Mouse (Mus musculus) testis, adult 2 months (tissue): ENCODE results near the gene Zfp830. TPM values are rescaled to one million over a fixed set of nuclear protein-coding genes. Genes with fewer than 3 reads are reported as not detected.

Source experiments
- H3K27ac ChIP-seq: fragments of 200-500 bp; 2 replicates; pipeline ENCODE4 v1.5.1; 2012; ENCODE audit warnings: low read depth, low read length; ENCODE audit not compliant: control insufficient read depth, insufficient read depth
- H3K27me3 ChIP-seq: fragments of 200-500 bp; 2 replicates; pipeline ENCODE4 v1.6.1; 2012; ENCODE audit warnings: mild to moderate bottlenecking, low read length, moderate library complexity; ENCODE audit not compliant: control insufficient read depth, insufficient read depth
- H3K36me3 ChIP-seq: fragments of 200-500 bp; 2 replicates; pipeline ENCODE4 v1.6.1; 2012; ENCODE audit warnings: mild to moderate bottlenecking, low read length; ENCODE audit not compliant: control insufficient read depth, insufficient read depth
- H3K4me1 ChIP-seq: fragments of 200-500 bp; 2 replicates; pipeline ENCODE4 v1.6.1; 2012; ENCODE audit warnings: low read length; ENCODE audit not compliant: control insufficient read depth, insufficient read depth
- H3K4me3 ChIP-seq: fragments of 200-500 bp; 2 replicates; pipeline ENCODE4 v1.5.1; 2012; ENCODE audit warnings: low read depth, mild to moderate bottlenecking, low read length, moderate library complexity, mixed read lengths; ENCODE audit not compliant: control insufficient read depth
- CTCF ChIP-seq: fragments of 200-500 bp; IDR thresholded peaks from 2 replicates; pipeline ENCODE4 v1.5.1; 2012; ENCODE audit warnings: low read depth, mild to moderate bottlenecking, inconsistent platforms, low read length, moderate library complexity; ENCODE audit not compliant: control insufficient read depth, insufficient read depth, insufficient replicate concordance
- POLR2A ChIP-seq: fragments of 200-500 bp; IDR thresholded peaks from 2 replicates; pipeline ENCODE4 v1.6.1; 2012; ENCODE audit warnings: low read depth, mild to moderate bottlenecking, inconsistent platforms, low read length, moderate library complexity; ENCODE audit not compliant: control insufficient read depth
- polyA plus RNA-seq: library from polyadenylated mRNA; depleted of rRNA; stranded (reverse); fragments of >200 nt; gene quantifications from 2 replicates; pipeline ENCODE4 v1.2.3, GENCODE M21; 2012; rRNA removed

The Zfp830 gene
- polyA plus RNA-seq: 14.0 and 18.1 TPM in 2 replicates

DNA sequence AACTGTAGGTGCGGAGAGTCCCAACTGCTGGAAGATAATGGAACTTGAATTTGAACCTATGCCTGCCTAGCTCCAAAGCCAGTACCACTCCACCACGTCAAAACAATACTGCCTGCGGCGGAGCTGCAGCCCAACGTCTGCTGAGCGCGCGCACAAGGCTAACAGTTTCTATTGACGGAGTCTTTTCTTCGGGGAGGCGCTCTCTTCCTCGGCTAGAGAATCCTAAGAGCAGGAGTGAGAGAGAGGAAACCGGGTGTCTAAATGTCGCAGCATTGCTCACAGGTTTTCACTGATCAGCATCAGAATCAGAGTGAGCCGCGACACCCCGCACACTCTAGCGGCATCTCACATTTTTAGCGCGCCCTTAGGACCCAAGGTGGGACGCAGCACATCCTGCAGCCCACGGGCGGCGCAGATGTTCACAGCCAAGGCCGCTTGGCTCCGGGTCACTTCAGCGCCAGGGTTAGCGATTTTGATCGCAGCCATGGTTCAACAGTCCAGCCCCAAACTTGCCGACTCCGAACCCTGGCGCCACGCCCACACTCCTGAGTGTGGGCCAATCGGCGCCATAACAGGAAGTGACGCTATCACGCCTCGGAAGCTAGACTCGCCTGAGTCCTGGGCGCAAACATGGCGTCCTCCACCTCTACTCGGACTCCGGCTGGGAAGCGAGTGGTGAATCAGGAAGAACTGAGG, at the start of gene Zfp830, which contains the start of gene Cct6b:
Gene Zfp830 (plus strand): TSS at position 604 of the 696 bp plus-strand sequence.
Gene Cct6b (minus strand): TSS at position 580 of the 696 bp plus-strand sequence.
- no peaks in the 10 kb centered on the region for H3K36me3 ChIP-seq
- peak within 1 kb of the TSS; percentile 97 for H3K27ac ChIP-seq
- peaks cover 8% of the 10 kb centered on the region for H3K4me1 ChIP-seq
- peak; percentile 99 for TF ChIP-seq POLR2A
- peak; percentile 21; the same call in 1 of the 2 replicates for TF ChIP-seq CTCF
- no peaks in the 10 kb centered on the region for H3K27me3 ChIP-seq
- H3K4me3 ChIP-seq: peak within 1 kb of the TSS; percentile 98

DNA sequence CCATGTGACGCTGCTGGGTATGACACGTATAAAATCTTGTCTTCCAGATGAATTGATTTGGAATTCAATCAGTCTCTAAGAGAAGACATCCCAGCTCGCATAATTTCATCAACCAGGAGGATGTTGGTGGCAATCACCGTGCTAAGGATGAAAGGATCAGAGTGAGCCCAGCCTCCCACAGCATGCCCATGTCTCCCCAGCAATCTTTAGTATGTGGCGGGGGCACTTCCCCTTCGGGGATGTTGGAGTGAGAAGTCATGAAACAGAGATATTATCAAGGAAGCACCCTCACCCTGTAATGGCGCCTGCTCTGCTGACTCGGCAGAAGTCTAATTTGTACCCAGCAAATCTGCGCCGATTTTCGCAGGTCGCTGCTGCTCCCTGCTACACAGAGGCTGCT, 44.9 kb upstream of the Zfp830 start:
- Histone ChIP-seq H3K4me3 (no peak overlapping the region), H3K27me3 (no peaks in the 10 kb centered on the region), H3K36me3 (no peaks in the 10 kb centered on the region), H3K4me1 (no peaks in the 10 kb centered on the region), H3K27ac (no peak overlapping the region)
- TF ChIP-seq POLR2A (no peak), CTCF (no peak)

DNA sequence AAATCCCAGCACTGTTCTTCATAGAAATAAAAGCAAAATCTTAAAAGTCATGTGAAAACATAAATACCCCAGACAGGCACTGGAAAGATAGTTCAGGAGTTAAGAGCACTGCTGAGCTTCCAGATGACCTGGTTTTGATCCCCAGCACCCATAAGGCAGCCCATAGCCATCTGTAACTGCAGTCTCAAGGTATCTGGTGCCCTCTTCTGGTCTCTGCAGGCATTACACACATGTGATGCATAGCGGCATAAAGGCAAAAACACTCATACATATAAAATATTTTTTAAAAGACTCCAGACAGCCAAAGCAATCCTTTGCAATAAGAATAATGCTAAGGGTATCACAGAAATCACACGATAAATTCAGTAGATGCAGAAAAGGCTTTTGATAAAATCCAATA, 37.3 kb upstream of the Zfp830 start:
- H3K27me3 ChIP-seq: no peaks in the 10 kb centered on the region
- TF ChIP-seq POLR2A (no peak), CTCF (peak; percentile 18; the same call in 1 of the 2 replicates)
- H3K27ac ChIP-seq: no peak overlapping the region
- no peaks in the 10 kb centered on the region; the same call in 1 of the 2 replicates for H3K36me3 ChIP-seq
- no peaks in the 10 kb centered on the region for H3K4me1 ChIP-seq
- H3K4me3 ChIP-seq: no peak overlapping the region

DNA sequence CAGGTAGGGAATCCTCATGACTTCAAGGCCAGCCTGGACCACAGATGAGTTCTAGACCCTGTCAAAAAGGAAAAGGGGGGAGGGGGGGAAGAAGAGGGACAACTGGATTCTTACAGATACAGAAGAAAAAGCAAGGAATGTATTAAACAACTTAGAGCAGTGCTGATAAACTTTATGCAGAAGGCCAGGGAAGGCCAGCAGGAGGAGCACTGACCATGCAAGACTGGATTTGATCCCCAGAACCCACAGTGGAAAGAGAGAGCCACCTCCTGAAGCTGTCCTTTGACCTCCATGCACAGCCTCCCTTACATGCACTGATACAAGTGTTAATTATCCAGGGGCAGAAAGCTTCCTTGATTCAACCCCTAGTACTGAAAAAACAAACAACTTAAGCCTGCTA, 29.9 kb upstream of the Zfp830 start:
- Histone ChIP-seq H3K4me1 (no peaks in the 10 kb centered on the region), H3K27ac (no peak overlapping the region), H3K27me3 (no peaks in the 10 kb centered on the region), H3K4me3 (no peak overlapping the region), H3K36me3 (no peaks in the 10 kb centered on the region; the same call in 1 of the 2 replicates)
- TF ChIP-seq CTCF (no peak), POLR2A (no peak)

DNA sequence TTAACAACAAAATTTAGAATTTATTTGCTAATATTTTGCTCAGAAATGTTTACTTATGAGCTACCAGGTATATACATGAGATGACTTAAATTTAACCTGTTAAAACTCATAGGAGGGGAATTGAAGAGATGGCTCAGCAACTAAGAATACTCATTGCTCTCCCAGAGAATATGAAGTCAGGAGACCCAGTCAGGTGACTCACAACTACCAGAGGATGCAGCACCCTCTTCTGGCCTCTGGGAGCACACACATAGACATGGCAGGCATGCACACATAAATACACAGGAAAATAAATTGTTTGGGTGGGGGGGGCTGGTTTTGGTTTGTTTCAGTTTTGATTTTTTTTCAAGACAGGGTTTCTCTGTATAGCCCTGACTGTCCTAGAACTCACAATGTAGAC, 25.1 kb upstream of the Zfp830 start:
- H3K27me3 ChIP-seq: no peaks in the 10 kb centered on the region
- H3K4me1 ChIP-seq: no peaks in the 10 kb centered on the region
- no peak overlapping the region for H3K4me3 ChIP-seq
- H3K36me3 ChIP-seq: no peaks in the 10 kb centered on the region
- TF ChIP-seq POLR2A (no peak), CTCF (no peak)
- H3K27ac ChIP-seq: no peak overlapping the region

DNA sequence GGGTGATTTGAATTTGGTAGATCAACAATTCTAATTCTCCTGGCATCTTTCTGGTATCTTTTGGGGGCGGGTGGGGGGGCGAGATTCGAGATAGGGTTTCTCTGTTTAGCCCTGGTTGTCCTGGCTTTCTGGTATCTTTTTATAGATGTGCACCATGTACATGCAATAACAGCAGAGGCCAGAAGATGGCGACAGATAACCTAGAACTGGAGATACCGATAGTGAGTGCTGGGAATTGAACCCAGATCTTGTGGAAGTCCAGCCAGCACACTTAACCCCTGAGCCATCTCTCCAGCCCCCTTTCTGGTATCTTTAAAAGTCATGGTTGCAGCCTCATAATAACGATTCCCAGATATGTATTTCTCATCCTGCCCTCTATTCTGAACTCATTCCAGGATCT, 18.0 kb upstream of the Zfp830 start:
- no peak overlapping the region for H3K27ac ChIP-seq
- TF ChIP-seq POLR2A (no peak), CTCF (no peak; the same call in 1 of the 2 replicates)
- no peaks in the 10 kb centered on the region for H3K27me3 ChIP-seq
- no peaks in the 10 kb centered on the region for H3K36me3 ChIP-seq
- no peaks in the 10 kb centered on the region for H3K4me1 ChIP-seq
- no peak overlapping the region for H3K4me3 ChIP-seq

DNA sequence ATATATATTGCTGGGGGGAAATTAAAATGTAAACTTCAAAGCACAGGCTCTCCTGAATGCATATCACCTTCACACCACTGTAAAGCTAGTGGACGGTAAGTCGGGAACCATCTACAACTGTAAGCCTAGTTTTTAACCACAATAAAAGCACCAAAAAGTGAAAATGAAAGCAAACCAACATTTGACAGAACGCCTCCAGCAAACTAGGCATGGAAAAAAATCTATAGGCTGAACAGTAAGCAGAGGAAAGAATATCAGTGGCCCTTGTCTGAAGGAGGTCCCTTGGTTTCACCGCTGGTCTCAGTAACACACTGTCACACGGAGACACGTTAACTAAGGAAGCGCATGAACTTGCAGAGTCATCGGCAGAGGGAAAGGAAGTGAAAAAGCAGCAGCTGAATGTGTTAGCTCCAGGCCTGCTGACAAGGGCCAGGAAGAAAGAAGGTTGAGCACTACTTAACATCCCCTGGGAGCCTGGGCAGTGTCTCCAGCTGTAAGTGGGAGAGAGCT, 17.2 kb upstream of the Zfp830 start:
- Histone ChIP-seq H3K4me3 (no peak overlapping the region), H3K27me3 (no peaks in the 10 kb centered on the region), H3K4me1 (no peaks in the 10 kb centered on the region), H3K36me3 (no peaks in the 10 kb centered on the region), H3K27ac (no peak overlapping the region)
- TF ChIP-seq CTCF (no peak), POLR2A (no peak)
